Mouse (Mus musculus) right cerebral cortex, postnatal 14 days (tissue): Measurements from ENCODE around the gene Gtf3c1.

ENCODE experiments used
- DNase-seq: peaks from one replicate; pipeline ENCODE4 v3.0.0; 2022

Gtf3c1 gene

GRCm38 (mm10) chr7:125702791-125703190, 4.8 kb downstream of the Gtf3c1 start:
- DNase-seq: no peak

DNA sequence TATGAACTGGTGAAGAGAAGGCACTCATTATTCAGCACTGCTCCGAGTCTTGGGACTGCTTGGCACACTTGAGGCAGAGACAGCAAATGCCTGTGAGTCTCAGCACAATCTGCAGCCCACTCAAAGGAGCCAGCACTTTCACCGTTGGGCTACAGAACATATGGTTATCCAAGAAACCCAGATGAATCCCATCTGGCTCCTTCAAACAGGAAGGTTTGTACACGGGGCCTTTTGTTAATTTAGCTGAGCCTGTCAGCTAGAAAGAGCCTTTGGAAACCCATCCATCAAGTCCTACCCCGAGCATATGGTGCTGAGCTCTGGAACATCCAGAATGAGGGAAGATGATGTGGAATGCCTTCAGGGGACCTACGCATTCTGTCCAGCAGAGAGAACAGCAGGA, 13.5 kb downstream of the Gtf3c1 start:
- DNase-seq: no peak

GRCm38 (mm10) chr7:125690516-125690915, 17.1 kb downstream of the Gtf3c1 start:
- no peak for DNase-seq

DNA sequence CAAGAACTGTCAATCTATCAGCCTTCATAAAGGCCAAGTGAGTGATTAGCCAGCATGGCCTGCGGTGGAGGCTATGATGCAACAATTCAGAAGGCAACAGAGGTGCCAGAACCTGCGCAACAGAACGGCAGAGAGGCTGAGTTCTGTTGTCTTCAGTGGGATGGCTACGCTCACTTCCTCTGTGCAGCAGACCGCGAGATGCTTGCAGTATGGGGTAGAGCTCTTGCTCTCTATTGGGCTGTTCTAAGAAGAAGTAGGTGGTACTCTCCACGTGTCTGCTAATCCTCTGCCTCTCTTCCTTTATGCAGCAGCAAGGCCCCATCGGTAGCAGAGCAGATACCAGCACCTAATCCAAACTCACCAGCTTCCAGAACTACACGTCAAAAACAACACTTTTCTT, 27.6 kb downstream of the Gtf3c1 start:
- DNase-seq: no peak

GRCm38 (mm10) chr7:125678756-125679155, 28.8 kb downstream of the Gtf3c1 start:
- DNase-seq: no peak

- peak; percentile 49 for DNase-seq
These were observed 32.7 kb downstream of the Gtf3c1 start for GRCm38 (mm10) chr7:125674916-125675315.

DNA sequence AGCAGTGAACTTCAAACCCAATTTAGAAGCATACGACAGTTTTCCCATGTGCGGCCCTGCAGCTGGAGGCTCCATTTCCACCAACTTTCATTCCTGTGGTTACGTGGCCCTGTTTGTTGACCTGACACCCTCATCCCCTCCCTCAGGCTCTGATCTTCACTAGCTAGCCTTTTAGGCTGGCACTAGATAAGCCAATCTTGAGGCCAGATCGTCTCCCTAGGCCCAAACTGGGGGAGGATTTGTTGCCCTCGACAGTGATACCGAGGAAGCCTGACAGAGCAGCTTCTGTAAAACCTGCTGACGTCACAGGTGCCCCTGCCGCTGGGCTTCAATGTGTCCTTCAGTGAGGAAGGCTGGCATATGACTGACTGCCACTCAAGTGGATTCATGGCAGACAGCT, 36.2 kb downstream of the Gtf3c1 start:
- DNase-seq: no peak

DNA sequence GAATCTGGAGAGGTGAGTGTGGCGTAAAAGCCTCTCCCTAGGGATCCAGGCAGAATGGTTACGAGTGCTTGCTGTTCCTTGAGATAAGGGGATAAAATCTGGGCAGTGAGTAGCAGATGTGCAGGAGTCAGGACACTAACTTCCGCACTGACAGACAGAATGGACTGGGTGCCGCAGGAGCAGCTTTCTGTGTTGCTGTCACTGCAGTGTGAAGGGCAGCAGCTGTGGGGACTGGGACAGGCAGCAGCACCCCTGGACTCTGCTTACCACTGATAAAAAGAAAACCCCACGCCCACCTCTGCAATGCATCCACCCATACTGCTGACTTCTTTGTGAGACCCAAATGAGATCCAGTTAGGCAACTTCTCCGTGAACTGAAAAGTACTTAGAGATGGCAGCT, 36.7 kb downstream of the Gtf3c1 start:
- DNase-seq: no peak

DNA sequence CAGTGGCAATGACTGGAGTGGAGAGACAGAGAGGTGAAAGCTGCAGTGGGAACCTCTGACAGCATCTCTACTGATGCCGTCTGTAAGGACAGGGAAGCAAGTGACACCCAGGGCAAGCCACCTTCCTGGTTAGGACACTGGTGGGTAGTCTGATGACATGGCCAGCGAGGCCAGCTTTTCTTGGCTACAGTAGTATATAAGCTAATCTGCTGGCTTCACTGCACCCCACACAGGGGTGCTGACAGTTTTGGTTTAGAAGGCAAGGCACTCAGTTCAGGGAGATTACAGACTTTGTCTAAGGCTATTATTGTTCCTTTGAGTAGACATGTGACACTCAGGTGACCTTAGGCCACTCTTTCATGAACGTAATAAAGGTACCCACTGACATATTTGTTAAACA, 43.9 kb downstream of the Gtf3c1 start:
- no peak for DNase-seq

- no peak for DNase-seq
These were observed 50.1 kb downstream of the Gtf3c1 start for GRCm38 (mm10) chr7:125657511-125657910.

- DNase-seq: no peak
These were observed 58.6 kb downstream of the Gtf3c1 start for GRCm38 (mm10) chr7:125649013-125649412.

- DNase-seq: no peak
These were observed 62.2 kb downstream of the Gtf3c1 start for GRCm38 (mm10) chr7:125645413-125645812.

GRCm38 (mm10) chr7:125643880-125644279, 63.7 kb downstream of the Gtf3c1 start:
- no peak for DNase-seq

- peak; percentile 74 for DNase-seq
These were observed 68.7 kb downstream of the Gtf3c1 start for GRCm38 (mm10) chr7:125638870-125639386.

DNA sequence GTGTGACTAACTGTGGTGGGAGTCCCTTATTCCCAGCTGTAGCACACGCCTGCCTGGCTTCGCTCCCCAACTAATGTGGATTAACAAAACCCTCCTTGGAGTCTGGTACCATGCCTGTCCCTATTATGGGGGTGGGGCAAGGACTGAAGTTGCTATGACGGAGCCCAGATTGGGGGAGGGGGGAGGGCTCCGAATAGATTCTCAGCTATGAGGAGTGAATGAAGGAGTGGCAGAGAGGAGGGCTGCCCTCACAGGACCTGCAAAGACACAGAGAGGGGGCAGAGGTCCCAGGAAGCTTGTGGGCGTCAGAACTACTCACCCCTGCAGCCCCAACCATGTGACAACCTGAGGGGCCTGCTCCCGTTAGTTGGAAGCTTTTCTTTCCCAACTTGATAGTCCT, 69.2 kb downstream of the Gtf3c1 start:
- no peak for DNase-seq

- no peak for DNase-seq
These were observed 70.1 kb downstream of the Gtf3c1 start for GRCm38 (mm10) chr7:125637220-125638140.

- no peak for DNase-seq
These were observed 76.6 kb downstream of the Gtf3c1 start for GRCm38 (mm10) chr7:125630989-125631388.

GRCm38 (mm10) chr7:125630317-125630716, 77.3 kb downstream of the Gtf3c1 start:
- DNase-seq: no peak

DNA sequence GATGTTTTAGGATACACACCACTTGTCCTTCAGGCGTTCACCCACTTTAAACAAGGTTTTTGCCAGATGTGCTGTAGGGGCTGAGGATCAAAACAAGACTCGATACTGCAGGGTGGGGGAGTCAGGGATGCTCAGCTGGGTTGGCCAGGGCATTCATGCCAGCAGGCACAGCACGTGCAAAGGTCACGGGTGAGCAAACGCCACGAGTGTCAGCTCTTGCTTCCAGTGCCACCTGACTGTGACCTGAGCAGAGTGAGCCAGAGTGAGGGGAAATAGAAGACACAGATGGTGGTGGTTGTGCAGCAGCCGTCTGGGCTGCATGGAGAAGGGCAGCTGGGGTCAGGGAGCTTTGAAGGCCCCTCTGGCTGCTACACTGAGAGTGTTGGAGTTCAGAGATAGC, 81.8 kb downstream of the Gtf3c1 start:
- DNase-seq: no peak

DNA sequence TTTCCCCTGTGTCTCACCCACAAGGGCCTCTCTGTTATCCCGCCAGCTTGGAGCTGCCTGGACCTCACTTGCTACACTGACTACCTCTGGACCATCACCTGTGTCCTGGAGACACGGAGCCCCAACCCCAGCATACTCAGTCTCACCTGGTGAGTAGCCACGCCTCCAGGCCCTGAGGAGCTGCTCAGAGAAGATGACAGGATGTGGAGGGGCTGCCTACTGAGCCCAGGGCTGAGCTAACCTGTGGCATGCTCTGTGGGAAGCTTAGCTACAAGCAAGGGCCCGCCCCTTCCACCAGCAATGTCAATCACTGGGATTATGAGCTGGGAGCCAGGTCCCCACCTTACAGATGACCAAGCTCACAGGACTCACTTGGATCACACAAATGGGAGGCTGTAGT, 82.4 kb downstream of the Gtf3c1 start:
- DNase-seq: no peak

DNA sequence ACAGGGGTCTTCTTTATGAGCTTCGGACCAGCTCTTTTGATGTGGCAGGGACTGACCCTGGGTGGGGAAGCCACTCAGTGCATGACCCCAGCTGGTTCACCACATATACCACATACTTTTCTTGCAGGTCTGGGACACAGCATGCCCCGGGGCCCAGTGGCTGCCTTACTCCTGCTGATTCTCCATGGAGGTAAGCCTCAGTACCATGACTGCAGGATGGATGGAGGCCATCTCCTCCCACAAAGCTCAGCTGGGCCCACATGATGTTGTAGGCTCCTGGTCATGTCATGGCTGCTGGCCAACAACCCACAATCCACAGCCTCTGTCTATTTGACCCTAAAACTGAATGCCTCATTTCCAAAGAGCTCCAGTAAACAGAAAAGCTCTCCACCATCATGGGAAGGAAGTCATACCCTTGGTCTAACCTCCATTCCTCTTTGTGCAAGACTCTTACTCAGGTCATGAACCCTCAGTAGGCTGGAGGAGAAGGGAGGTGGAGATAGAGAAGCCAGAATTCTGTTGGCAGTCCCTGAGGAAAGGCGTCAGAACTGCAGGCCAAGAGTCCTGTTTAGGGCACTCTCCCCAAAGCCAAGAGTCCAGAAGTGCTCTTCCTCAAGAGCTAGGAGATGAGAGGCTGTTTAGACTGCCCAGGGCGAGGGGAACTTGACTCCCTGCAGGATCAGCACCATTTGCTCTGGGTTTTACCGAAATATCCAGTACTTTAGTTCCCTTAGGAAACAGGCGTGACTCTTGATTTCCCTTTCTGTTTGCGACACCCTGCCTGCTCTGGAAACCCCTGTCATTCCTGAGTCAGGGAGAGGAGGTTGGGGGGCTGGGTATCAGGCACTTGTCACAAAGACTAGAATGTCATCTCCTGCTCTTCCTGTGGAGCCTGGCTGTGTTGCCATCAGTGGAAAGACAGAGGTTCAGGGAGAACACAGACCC, 84.6 kb downstream of the Gtf3c1 start:
- no peak for DNase-seq

GRCm38 (mm10) chr7:125620077-125620476, 87.5 kb downstream of the Gtf3c1 start:
- DNase-seq: no peak

GRCm38 (mm10) chr7:125618016-125618415, 89.6 kb downstream of the Gtf3c1 start:
- no peak for DNase-seq
